Mouse (Mus musculus): ENCODE data around the gene Sh2d4b.

Gene Sh2d4b

DNA sequence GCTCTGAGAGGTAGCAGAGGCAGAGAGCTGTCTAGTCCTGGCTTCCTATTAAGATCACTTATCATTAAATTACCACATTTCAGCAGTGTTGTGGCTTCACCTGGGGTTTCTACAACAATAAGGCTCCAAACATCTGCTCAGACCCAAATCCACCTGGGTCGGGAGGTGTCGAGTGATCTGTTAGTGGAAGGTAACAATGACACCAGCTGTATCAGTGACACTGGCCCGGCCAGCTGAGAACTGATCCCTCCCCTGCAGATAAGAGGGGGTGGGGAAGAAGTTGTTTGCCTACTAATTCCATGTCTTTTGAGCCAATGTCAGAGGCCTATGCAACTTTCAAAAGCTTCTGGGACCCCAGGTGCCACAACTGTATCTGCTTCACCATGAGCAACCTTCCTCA is at the start of gene Sh2d4b:
Gene Sh2d4b, minus strand, starts transcription at position 71 of the 400 bp plus-strand sequence.
- no peak for DNase-seq (ENCODE audit: low spot score)

GRCm38 (mm10) chr14:40942429-40942828 is 49.4 kb upstream of the Sh2d4b start:
- DNase-seq (ENCODE audit: low spot score) = no peak

- no peak for DNase-seq (ENCODE audit: low spot score)
These were observed 45.4 kb upstream of the Sh2d4b start for GRCm38 (mm10) chr14:40938380-40938987.

- no peak for DNase-seq (ENCODE audit: low spot score)
These were observed 44.0 kb upstream of the Sh2d4b start for GRCm38 (mm10) chr14:40937052-40937451.

DNA sequence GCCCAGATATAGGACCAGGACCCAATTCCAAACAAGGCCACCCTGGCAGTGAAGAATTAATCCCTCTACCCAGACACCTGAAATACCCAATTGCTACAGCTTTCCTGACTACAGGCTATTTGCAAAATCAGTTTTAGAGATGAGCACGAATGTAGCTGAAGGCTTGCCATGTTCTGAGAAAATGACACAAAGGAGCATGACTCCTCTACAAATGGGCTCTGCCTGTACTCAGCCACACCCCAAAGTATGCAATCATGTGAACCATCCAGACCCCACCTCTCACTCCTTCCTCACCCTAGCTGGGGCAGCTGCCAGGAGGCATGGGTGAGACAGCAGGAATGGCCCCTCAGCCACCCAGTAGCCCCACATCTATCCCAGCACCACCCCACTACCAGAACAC is 42.4 kb upstream of the Sh2d4b start:
- no peak for DNase-seq (ENCODE audit: low spot score)

- DNase-seq (ENCODE audit: low spot score) = no peak
These were observed 42.0 kb upstream of the Sh2d4b start for GRCm38 (mm10) chr14:40935054-40935453.

GRCm38 (mm10) chr14:40933328-40933727 is 40.3 kb upstream of the Sh2d4b start:
- no peak for DNase-seq (ENCODE audit: low spot score)

DNA sequence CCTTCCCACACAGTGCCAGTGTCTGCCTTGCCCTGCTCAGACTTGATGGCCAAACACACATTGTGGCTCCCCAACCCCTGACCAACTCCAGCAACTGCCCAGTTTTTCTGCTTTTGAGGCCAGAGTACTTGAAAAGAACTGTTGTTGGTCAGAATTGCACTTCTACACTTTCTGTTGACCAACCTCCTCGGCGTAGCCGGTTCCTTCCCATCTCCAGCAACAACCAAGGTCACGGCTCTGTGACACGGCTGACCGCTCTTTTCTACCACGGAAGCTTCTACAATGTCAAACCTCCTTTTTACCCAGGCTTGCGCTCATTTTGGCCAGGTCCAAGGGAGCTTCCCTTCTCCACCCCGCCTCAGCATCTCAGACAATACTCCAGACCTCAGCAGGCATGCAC is 39.2 kb upstream of the Sh2d4b start:
- DNase-seq (ENCODE audit: low spot score) = no peak

GRCm38 (mm10) chr14:40931115-40931829 is 38.2 kb upstream of the Sh2d4b start:
- no peak for DNase-seq (ENCODE audit: low spot score)

GRCm38 (mm10) chr14:40929943-40930342 is 36.9 kb upstream of the Sh2d4b start:
- DNase-seq (ENCODE audit: low spot score) = no peak

DNA sequence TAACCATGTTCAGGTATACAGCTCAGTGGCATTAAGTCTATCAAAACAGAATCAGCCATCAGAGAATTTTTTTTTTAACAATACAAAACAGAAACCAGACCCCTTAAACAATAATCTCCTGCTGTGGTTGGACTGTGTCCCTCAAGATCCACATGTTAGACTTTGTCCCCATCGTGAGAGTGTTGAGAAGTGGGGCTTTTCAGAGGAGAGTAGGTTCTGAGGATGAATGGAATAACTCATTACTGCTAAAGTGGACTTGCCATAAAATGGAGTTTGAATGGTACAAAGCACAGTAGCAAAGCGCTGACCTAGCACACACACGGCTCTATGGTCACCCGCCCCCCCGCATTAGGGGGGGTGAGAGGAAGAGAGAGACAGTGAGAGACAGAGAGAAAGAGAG is 35.8 kb upstream of the Sh2d4b start:
- DNase-seq (ENCODE audit: low spot score) = no peak

DNA sequence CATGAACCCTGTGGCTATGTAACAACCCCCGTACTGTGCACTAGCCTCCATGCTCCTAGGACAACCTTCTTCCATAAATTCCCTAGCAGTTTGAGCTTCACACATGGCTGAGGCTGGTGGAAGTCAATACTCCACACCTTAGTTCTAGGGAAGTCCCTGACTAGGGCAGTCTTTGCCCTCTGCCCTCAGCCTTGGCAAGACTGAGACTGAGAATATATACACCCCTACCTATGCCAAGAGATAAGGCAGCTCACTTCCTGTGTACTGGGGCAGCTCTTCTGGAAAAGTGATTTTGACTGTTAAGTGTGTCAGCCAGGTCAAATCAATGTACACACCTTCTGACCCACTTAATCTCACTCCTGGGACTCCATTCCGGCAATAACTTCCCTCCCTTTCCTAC is 34.0 kb upstream of the Sh2d4b start:
- DNase-seq (ENCODE audit: low spot score) = no peak

GRCm38 (mm10) chr14:40924378-40925113 is 31.5 kb upstream of the Sh2d4b start:
- DNase-seq (ENCODE audit: low spot score) = no peak

GRCm38 (mm10) chr14:40921241-40921640 is 28.2 kb upstream of the Sh2d4b start:
- DNase-seq (ENCODE audit: low spot score) = no peak

GRCm38 (mm10) chr14:40919521-40919920 is 26.5 kb upstream of the Sh2d4b start:
- DNase-seq (ENCODE audit: low spot score) = no peak

- no peak for DNase-seq (ENCODE audit: low spot score)
These were observed 25.4 kb upstream of the Sh2d4b start for GRCm38 (mm10) chr14:40918477-40918876.

DNA sequence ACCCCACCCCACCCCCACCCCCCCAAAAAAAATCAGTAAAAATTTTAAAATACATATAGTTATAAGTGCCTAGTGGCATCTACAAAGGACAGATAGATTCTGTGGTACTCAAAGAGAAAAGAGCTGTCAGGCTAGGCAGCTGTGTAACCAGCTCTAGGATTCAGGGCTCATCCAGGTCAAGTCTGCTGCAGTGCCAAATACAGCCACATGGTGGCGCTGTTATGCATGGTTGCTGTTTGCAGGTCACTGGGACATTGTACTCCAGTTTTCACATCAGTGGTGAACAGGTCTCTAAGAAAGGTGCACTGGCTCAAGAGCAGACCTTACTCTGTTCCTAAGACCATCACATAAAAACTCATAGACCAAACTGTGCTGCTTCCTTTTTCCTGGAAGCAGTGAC is 24.6 kb upstream of the Sh2d4b start:
- peak; percentile 90 for DNase-seq (ENCODE audit: low spot score)

DNA sequence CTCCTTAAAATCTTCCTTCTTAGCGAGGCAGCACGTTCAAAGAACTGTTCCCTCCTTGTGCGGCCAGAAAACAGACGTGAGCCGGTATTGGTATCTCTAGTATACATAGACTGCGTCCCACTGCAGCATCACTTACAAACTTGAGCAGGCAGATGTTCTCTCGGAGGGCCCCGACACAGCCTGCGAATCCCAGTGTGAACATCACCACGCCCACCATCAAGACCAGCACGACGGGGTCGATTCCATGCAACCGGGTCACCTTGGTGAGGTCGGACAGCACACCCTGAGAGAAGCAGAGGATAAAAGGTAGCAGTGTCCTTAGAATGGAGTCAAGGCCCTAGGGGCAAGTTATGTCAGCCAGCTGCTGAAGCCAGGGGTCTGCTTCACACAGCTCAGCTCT is 23.6 kb upstream of the Sh2d4b start:
- DNase-seq (ENCODE audit: low spot score) = no peak

DNA sequence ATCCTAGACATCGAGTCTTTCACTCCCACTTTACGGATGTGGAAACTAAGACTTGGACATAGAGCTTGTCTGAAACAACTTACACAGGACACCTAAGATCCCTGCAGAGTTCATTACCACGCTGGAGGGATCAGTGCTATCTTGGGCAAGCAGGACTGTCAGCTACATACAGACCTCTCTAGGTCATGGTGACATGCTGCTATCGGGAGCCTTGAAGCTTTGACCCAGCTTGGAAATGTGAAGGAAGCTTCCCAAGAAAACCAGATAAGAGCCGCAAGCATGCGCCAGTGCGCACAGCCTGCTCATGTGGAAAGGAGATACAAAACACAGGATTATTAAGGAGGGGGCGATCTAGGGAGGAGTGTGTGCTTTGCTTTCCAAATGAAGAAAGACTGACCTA is 22.8 kb upstream of the Sh2d4b start:
- no peak for DNase-seq (ENCODE audit: low spot score)

- DNase-seq (ENCODE audit: low spot score) = no peak
These were observed 21.6 kb upstream of the Sh2d4b start for GRCm38 (mm10) chr14:40914701-40915100.

DNA sequence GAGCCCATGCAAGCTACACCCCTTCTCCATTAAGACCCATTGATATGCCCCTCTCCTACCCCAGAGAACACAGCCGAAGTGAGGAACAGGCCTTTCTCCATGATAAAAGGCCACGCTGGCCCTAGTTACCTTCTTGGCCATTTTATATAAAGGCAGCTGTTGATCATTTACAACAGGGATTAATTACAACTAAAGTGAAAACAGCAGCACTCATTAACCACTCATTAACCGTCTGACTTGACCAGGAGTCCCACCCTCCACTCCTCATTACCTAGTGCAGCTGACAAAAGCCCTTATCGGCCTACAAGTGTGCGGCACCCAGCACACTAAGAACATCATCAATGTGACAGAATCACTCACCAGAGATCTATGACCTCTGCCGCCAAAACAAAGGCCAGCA is 20.6 kb upstream of the Sh2d4b start:
- no peak for DNase-seq (ENCODE audit: low spot score)

DNA sequence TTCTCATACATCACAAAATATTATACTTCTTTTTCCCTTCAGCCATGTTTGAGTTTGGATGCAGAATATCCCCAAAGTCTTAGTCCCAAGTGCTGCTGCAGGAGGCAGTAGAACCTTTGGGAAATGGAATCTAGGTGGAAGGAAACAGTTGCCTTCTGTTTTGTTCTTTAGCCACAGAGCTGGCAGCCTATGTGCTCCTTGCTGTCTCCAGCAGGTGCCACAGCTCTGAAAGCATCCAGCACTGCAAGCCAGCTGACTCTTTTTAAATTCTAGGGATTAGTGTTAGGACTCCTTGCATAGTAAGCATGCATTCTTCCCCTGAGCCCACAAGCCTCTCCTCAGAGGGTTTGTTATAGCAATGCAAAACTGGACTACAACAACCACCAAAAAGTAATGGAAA is 18.5 kb upstream of the Sh2d4b start:
- no peak for DNase-seq (ENCODE audit: low spot score)

DNA sequence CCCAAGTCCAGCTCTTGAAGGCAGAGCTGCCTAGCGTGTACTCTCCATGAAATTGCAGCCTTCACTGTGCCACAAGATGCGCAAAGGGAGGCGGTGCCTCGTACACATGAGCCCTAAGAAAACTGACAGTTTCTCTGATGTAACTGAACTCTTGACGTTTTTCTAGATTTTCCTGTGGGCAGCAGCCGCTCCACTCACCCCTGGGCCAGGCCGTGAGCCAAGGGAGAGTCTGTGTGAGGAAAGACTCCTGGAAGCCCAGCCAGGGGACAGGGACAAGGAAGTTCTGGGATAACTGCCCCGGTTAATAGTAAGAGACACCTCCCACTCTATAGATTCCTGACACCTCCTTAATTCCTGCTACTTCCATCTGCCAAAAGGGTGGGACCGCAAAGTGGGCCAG is 15.7 kb upstream of the Sh2d4b start:
- DNase-seq (ENCODE audit: low spot score) = no peak

All from lung, postnatal 25 days (tissue).